Mouse (Mus musculus) kidney, postnatal 0 days (tissue): ENCODE measurements around the gene Tmem216. TPM values are rescaled to one million over a fixed set of nuclear protein-coding genes. Genes with fewer than 3 reads are reported as not detected.

ENCODE experiments used
- ATAC-seq: fragments of 200-750 bp; cut with Nextera tagmentation; replicated peaks from 2 replicates; pipeline ENCODE4 v1.8.0; 2017; ENCODE audit warnings: low read depth, moderate number of reproducible peaks, moderate TSS enrichment, moderate library complexity; ENCODE audit not compliant: low FRiP score
- DNase-seq: peaks from one replicate; pipeline ENCODE4 v3.0.0-alpha.2; 2016; ENCODE audit warnings: low spot score
- H3K27ac ChIP-seq: fragments of 300-500 bp; sonication (generic); 2 replicates; pipeline ENCODE4 v1.5.1; 2014; ENCODE audit warnings: mild to moderate bottlenecking
- H3K27me3 ChIP-seq: fragments of 300-500 bp; sonication (generic); 2 replicates; pipeline ENCODE4 v1.6.1; 2014; ENCODE audit warnings: low read length, mixed read lengths; ENCODE audit not compliant: insufficient read depth
- H3K36me3 ChIP-seq: fragments of 300-500 bp; sonication (generic); 2 replicates; pipeline ENCODE4 v1.6.1; 2014; ENCODE audit warnings: low read length, mixed read lengths; ENCODE audit not compliant: insufficient read depth
- H3K4me1 ChIP-seq: fragments of 300-500 bp; sonication (generic); replicated peaks from 2 replicates; pipeline ENCODE4 v1.6.1; 2014; ENCODE audit warnings: antibody characterized with exemption, low read length, mixed read lengths; ENCODE audit not compliant: insufficient read depth
- H3K4me2 ChIP-seq: fragments of 300-500 bp; sonication (generic); 2 replicates; pipeline ENCODE4 v1.6.1; 2014; ENCODE audit warnings: mild to moderate bottlenecking, low read length, moderate library complexity, mixed read lengths
- H3K4me3 ChIP-seq: fragments of 300-500 bp; sonication (generic); replicated peaks from 2 replicates; pipeline ENCODE4 v1.5.1; 2014; ENCODE audit warnings: low read depth, low read length
- H3K9ac ChIP-seq: fragments of 300-500 bp; sonication (generic); 2 replicates; pipeline ENCODE4 v1.6.1; 2014; ENCODE audit warnings: low read depth, low read length
- H3K9me3 ChIP-seq: fragments of 300-500 bp; sonication (generic); replicated peaks from 2 replicates; pipeline ENCODE4 v1.6.1; 2016; ENCODE audit warnings: low read length, inconsistent platforms, mixed read lengths
- CTCF ChIP-seq: IDR thresholded peaks from 2 replicates; pipeline ENCODE4 v1.5.1; 2016; ENCODE audit warnings: antibody characterized with exemption, low read depth, mild to moderate bottlenecking, moderate library complexity
- WGBS: fragments of 180-500 bp; shearing (Covaris S2); extraction: QIAGEN DNeasy Blood & Tissue Kit; methylation state at CpG from one replicate; pipeline ENCODE4 v1.1.7; 2014; 5-methylcytosine and 5-hydroxymethylcytosine counted together
- polyA plus RNA-seq: library from polyadenylated mRNA; unstranded; fragments of >200 nt; fragmentation: Nextera tagmentation; extraction: Ambion mirVana; gene quantifications from 2 replicates; pipeline ENCODE4 v1.2.1, GENCODE M21; 2015

The Tmem216 gene
- polyA plus RNA-seq, 1 experiment from 2014 or later = 49.7 TPM

DNA sequence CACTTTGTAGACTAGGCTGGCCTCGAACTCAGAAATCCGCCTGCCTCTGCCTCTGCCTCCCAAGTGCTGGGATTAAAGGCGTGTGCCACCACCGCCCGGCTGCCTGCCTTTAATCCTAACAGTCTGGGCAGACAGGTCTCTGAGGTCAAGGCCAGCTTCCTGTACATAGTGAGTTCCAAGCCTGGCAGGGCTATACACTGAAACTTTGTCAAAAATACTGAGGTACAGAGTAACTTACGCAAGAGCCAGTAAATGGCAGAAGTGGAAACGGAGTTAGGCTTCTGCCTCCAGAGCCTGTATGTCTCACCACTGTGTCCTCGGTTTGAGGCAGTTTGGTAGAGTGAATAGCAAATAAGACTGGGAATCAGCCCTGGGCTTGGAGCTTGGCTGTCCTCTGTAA lies 31.2 kb upstream of the Tmem216 start:
- Histone ChIP-seq H3K9me3 (no peaks in the 10 kb centered on the region), H3K27me3 (no peaks in the 10 kb centered on the region), H3K27ac (no peak overlapping the region), H3K4me2 (no peak overlapping the region), H3K9ac (no peak overlapping the region), H3K4me3 (no peak overlapping the region), H3K4me1 (no peaks in the 10 kb centered on the region), H3K36me3 (peaks cover 5% of the 10 kb centered on the region)
- ATAC-seq (no peak), DNase-seq (no peak)
- WGBS = 87% methylated on average over 8 of the region's 8 CpGs
- no peak for TF ChIP-seq CTCF

- no peak for DNase-seq
- no peak for TF ChIP-seq CTCF
- no peaks in the 10 kb centered on the region for H3K27me3 ChIP-seq
- 79% methylated on average over 8 of the region's 8 CpGs for WGBS
- no peaks in the 10 kb centered on the region for H3K36me3 ChIP-seq
- no peak; the same call in 1 of the 2 replicates for ATAC-seq
- no peak overlapping the region for H3K9ac ChIP-seq
- no peaks in the 10 kb centered on the region for H3K4me1 ChIP-seq
- no peak overlapping the region for H3K4me2 ChIP-seq
- H3K27ac ChIP-seq = no peak overlapping the region
- H3K4me3 ChIP-seq = no peak overlapping the region
- no peaks in the 10 kb centered on the region for H3K9me3 ChIP-seq
Observed at GRCm38 (mm10) chr19:10585112-10585511, 29.1 kb upstream of the Tmem216 start.

- TF ChIP-seq CTCF = no peak
- no peak for ATAC-seq
- Histone ChIP-seq H3K27ac (no peak overlapping the region), H3K9ac (no peak overlapping the region), H3K27me3 (no peaks in the 10 kb centered on the region), H3K4me2 (no peak overlapping the region), H3K36me3 (no peaks in the 10 kb centered on the region), H3K4me3 (no peak overlapping the region), H3K4me1 (0 out of 2 replicates have a peak, but pooled peaks cover 2% of the 10 kb centered on the region), H3K9me3 (no peaks in the 10 kb centered on the region)
- DNase-seq = no peak
- 60% methylated on average over 7 of the region's 7 CpGs for WGBS
Observed at GRCm38 (mm10) chr19:10583550-10584146, 27.6 kb upstream of the Tmem216 start.

DNA sequence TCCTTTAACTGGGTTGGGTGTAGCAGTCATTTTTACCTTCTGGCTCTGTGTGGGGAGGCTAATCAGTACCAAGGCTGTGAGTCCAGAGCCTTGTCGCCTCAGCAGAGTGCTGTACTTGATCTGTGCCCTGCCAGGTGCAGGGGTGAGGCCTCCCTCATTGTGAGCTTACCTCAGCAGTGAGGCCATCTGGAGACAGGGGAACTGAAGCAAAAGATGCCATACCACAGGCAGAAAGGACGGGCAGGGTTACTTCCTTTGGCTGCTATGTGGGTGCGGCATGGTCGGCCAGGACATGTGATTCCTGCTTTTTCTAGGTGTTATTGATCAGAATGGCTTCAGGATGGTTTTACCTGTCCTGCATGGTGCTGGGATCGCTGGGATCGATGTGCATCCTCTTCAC lies 25.9 kb upstream of the Tmem216 start:
- no peak for DNase-seq
- H3K4me2 ChIP-seq = no peak overlapping the region
- WGBS = 84% methylated on average over 6 of the region's 6 CpGs
- H3K4me1 ChIP-seq = 0 out of 2 replicates have a peak, but pooled peaks cover 5% of the 10 kb centered on the region
- no peaks in the 10 kb centered on the region for H3K27me3 ChIP-seq
- no peak for TF ChIP-seq CTCF
- H3K9ac ChIP-seq = no peak overlapping the region
- H3K9me3 ChIP-seq = no peaks in the 10 kb centered on the region
- H3K36me3 ChIP-seq = no peaks in the 10 kb centered on the region
- no peak overlapping the region for H3K4me3 ChIP-seq
- no peak for ATAC-seq
- H3K27ac ChIP-seq = no peak overlapping the region

DNA sequence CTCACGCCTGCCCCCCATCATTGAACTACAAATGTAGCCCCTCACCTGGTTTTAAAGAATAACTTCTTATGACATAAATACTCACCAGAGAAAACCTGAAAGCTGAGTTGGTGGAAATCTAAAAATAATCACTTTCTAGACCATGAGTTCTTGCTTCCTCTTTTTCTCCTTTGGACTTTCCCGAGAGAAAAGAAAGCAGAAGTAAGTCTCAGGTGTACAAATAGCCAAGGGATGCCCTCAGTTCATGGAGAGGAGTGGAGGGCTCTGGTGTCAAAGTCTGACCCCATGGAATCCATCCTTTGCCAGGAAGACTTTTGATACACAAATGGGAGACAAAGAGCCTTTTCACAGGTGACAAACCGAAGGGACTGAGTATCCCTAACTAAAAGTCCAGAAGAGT lies 24.7 kb upstream of the Tmem216 start:
- H3K9ac ChIP-seq = no peak overlapping the region
- no peak for TF ChIP-seq CTCF
- no peaks in the 10 kb centered on the region for H3K36me3 ChIP-seq
- H3K27me3 ChIP-seq = no peaks in the 10 kb centered on the region
- H3K4me2 ChIP-seq = no peak overlapping the region
- H3K4me3 ChIP-seq = no peak overlapping the region
- WGBS = 88% methylated on average over 3 of the region's 3 CpGs
- DNase-seq (no peak), ATAC-seq (no peak)
- no peaks in the 10 kb centered on the region for H3K9me3 ChIP-seq
- H3K27ac ChIP-seq = no peak overlapping the region
- peaks cover 5% of the 10 kb centered on the region; the same call in 1 of the 2 replicates for H3K4me1 ChIP-seq

DNA sequence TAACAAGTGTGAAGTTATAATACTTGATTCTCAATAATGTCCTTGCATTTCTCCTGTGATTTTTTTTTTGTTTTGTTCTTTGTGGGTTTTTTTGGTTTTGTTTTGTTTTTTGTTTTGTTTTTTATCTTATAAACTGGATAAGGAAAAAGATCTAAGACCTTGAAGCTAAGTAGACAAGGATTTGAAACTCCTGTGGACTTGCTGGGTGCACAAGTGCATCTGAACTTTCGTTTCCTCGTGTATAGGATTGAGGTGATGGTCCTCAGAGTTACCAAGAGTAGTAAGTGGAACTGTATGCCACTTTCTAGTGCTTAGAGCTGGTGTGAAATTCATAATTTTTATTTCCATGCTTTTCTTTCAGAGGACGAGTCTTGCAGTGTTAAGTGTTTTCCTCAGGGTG lies 24.1 kb upstream of the Tmem216 start:
- peaks cover 5% of the 10 kb centered on the region; the same call in 1 of the 2 replicates for H3K4me1 ChIP-seq
- no peak overlapping the region for H3K9ac ChIP-seq
- no peak overlapping the region for H3K27ac ChIP-seq
- H3K9me3 ChIP-seq = no peaks in the 10 kb centered on the region
- no peaks in the 10 kb centered on the region for H3K27me3 ChIP-seq
- 78% methylated on average over 3 of the region's 3 CpGs for WGBS
- 0 out of 2 replicates have a peak, but pooled peaks cover 2% of the 10 kb centered on the region for H3K36me3 ChIP-seq
- DNase-seq (no peak), ATAC-seq (no peak)
- no peak overlapping the region for H3K4me2 ChIP-seq
- no peak overlapping the region for H3K4me3 ChIP-seq
- TF ChIP-seq CTCF = no peak
